Mouse (Mus musculus): ENCODE data around the gene Rab8b. TPM values are rescaled to one million over a fixed set of nuclear protein-coding genes. Genes with fewer than 3 reads are reported as not detected.
"Not testable (repeated sequence)": the region's sequence is repeated elsewhere in the genome, so short reads cannot be mapped to it uniquely, and the experiment has no call there.

Rab8b gene
- total and polyA plus RNA-seq, 2 experiments = 1.4 to 4.1 TPM

DNA sequence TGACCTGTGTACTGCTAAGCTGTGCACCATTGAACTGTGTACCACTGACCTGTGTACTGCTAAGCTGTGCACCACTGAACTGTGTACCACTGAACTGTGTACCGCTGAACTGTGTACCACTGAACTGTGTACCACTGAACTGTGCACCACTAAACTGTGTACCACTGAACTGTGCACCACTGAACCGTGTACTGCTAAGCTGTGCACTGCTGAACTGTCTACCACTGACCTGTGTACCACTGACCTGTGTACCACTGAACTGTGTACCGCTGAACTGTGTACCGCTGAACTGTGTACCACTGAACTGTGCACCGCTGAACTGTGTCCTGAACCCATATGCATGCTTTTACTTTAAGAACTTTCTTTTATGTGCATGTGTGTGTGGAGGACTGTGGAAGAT lies 45.2 kb downstream of the Rab8b start:
- no peaks in the 10 kb centered on the region; the same call in 1 of the 2 replicates for H3K79me2 ChIP-seq (ENCODE audit: control insufficient read depth, insufficient read depth, low read length)
- H3K4me3 ChIP-seq (ENCODE audit: insufficient read depth, low read depth, low read length) = no peak overlapping the region

DNA sequence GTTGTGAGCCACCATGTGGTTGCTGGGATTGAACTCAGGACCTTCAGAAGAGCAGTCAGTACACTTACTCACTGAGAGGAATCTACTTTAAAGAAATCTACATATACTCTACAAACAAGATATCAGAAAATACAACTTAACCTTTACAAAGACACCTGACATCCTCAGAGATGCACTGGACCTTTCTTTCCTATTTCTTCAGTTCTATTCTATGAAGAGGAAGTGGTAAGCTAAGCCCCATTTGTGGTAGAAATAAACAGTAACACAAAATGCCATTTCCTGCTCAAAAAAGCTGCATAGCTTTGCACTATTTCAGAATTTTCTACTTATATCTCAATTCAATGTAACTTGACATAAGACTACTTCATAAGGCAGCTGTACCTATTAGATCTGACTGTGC lies 46.0 kb downstream of the Rab8b start:
- no peak overlapping the region for H3K9ac ChIP-seq (ENCODE audit: low read depth, low read length)
- no peaks in the 10 kb centered on the region for H3K4me1 ChIP-seq (ENCODE audit: control insufficient read depth, insufficient read depth, low read length)
- no peak overlapping the region for H3K4me3 ChIP-seq (ENCODE audit: insufficient read depth, low read depth, low read length)
- H3K79me2 ChIP-seq (ENCODE audit: control insufficient read depth, insufficient read depth, low read length) = no peaks in the 10 kb centered on the region; the same call in 1 of the 2 replicates
- H3K36me3 ChIP-seq (ENCODE audit: control insufficient read depth, insufficient read depth, low read length) = no peaks in the 10 kb centered on the region
- no peak for DNase-seq (ENCODE audit: extremely low read depth, low read depth, low spot score)
- H3K27ac ChIP-seq (replicated peaks; ENCODE audit: insufficient read depth, low read depth, low read length) = no peak overlapping the region
- TF ChIP-seq POLR2A (IDR thresholded peaks at IDR 0.05; ENCODE audit: extremely low read depth, insufficient read depth, low read length) (no peak), CTCF (IDR thresholded peaks at IDR 0.05; ENCODE audit: low read depth, low read length) (no peak)
- no peaks in the 10 kb centered on the region for H3K27me3 ChIP-seq (ENCODE audit: control insufficient read depth, insufficient read depth, low read length)

More for the DNA sequence above, 45.2 kb downstream of the Rab8b start:
- over 99% methylated on average over 5 of the region's 5 CpGs for WGBS
- no peaks in the 10 kb centered on the region for H3K27me3 ChIP-seq (ENCODE audit: control insufficient read depth, insufficient read depth, low read length)
- no peak overlapping the region for H3K9ac ChIP-seq (ENCODE audit: low read depth, low read length)
- TF ChIP-seq CTCF (IDR thresholded peaks at IDR 0.05; ENCODE audit: low read depth, low read length) (no peak), POLR2A (IDR thresholded peaks at IDR 0.05; ENCODE audit: extremely low read depth, insufficient read depth, low read length) (no peak)
- no peaks in the 10 kb centered on the region for H3K36me3 ChIP-seq (ENCODE audit: control insufficient read depth, insufficient read depth, low read length)
- H3K4me1 ChIP-seq (ENCODE audit: control insufficient read depth, insufficient read depth, low read length) = no peaks in the 10 kb centered on the region
- DNase-seq (ENCODE audit: extremely low read depth, low read depth, low spot score) = no peak
- no peak overlapping the region for H3K27ac ChIP-seq (replicated peaks; ENCODE audit: insufficient read depth, low read depth, low read length)

DNA sequence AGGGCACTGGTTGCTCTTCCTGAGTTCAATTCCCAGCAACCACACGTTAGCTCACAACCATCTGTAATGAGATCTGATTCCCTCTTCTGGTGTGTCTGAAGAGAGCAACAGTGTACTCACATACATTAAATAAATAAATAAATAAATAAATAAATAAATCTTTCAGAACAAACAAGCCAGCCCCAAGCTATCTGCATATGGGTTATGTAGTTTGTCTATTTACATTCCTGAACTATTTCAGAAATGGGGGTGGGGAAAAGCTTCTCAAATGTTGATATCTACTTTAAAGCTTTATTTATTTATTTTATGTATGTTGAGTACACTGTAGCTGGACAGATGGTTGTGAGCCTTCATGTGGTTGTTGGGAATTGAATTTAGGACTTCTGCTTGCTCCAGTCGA lies 46.5 kb downstream of the Rab8b start:
- H3K4me1 ChIP-seq (ENCODE audit: control insufficient read depth, insufficient read depth, low read length); H3K79me2 ChIP-seq (ENCODE audit: control insufficient read depth, insufficient read depth, low read length); H3K4me3 ChIP-seq (ENCODE audit: insufficient read depth, low read depth, low read length); DNase-seq (ENCODE audit: extremely low read depth, low read depth, low spot score); H3K27me3 ChIP-seq (ENCODE audit: control insufficient read depth, insufficient read depth, low read length); H3K36me3 ChIP-seq (ENCODE audit: control insufficient read depth, insufficient read depth, low read length); H3K9ac ChIP-seq (ENCODE audit: low read depth, low read length); H3K27ac ChIP-seq (replicated peaks; ENCODE audit: insufficient read depth, low read depth, low read length): not testable (repeated sequence)
- 74% methylated on average over 2 of the region's 2 CpGs for WGBS

DNA sequence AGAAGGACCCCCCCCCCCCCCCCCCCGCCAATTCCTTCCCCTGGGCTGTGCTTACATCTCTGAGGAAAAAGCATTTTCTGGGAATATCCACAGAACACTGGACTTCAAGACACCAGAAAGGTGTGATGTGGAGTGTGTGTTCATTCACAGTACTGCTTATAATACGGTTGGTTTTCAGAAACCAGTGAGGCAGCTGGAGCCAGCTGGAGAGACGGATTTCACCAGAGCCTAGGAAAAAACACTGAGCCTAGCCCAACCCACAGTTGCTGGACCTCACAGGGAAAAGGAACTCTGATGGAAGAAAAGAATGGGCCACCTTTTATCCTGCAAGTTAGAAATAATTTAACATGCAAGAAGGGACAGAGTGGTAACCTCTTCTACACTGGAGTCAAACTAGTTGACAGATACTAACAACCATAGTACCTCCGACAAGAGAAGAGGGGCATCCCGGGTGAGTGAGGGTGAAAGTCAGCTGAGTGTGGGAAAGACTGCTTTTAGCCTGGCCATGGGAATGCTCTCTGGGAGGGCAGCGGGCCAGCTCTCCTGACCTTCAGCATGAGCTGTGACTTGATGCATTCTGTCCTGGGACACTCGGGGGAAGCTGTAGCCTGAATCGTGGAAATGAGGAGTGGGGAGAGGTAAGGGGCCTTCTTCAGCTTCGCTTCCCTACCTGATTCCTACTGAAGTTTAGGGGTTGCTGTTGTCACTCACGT lies 47.3 kb downstream of the Rab8b start:
- Histone ChIP-seq H3K79me2 (ENCODE audit: control insufficient read depth, insufficient read depth, low read length) (no peaks in the 10 kb centered on the region; the same call in 1 of the 2 replicates), H3K27ac (replicated peaks; ENCODE audit: insufficient read depth, low read depth, low read length) (no peak overlapping the region), H3K9ac (ENCODE audit: low read depth, low read length) (no peak overlapping the region), H3K4me3 (ENCODE audit: insufficient read depth, low read depth, low read length) (no peak overlapping the region), H3K4me1 (ENCODE audit: control insufficient read depth, insufficient read depth, low read length) (no peaks in the 10 kb centered on the region), H3K27me3 (ENCODE audit: control insufficient read depth, insufficient read depth, low read length) (no peaks in the 10 kb centered on the region), H3K36me3 (ENCODE audit: control insufficient read depth, insufficient read depth, low read length) (no peaks in the 10 kb centered on the region)
- no peak for TF ChIP-seq POLR2A (IDR thresholded peaks at IDR 0.05; ENCODE audit: extremely low read depth, insufficient read depth, low read length)
- no peak for TF ChIP-seq CTCF (IDR thresholded peaks at IDR 0.05; ENCODE audit: low read depth, low read length)
- 84% methylated on average over 10 of the region's 10 CpGs for WGBS
- no peak for DNase-seq (ENCODE audit: extremely low read depth, low read depth, low spot score)

DNA sequence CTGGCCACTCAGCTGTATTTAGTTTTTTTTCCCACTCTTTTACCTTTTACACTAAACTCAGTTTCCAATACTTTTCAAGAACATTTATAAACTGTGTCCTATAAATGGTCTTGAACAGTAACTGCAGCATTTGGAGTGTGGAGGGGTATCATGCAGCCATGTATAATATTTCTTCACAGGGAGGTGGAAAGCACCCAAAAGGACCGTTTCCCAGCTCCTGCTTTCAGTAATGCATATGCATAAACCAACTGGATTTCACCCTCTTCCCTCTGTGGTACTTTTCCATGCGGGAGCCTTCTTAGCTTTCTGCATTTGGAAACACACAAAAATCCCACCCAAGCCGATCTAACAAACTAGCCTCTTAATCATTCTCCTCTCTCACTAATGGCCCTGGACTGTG lies 54.8 kb downstream of the Rab8b start:
- Histone ChIP-seq H3K4me3 (ENCODE audit: insufficient read depth, low read depth, low read length) (no peak overlapping the region), H3K9ac (ENCODE audit: low read depth, low read length) (no peak overlapping the region), H3K4me1 (ENCODE audit: control insufficient read depth, insufficient read depth, low read length) (no peaks in the 10 kb centered on the region), H3K79me2 (ENCODE audit: control insufficient read depth, insufficient read depth, low read length) (no peaks in the 10 kb centered on the region), H3K36me3 (ENCODE audit: control insufficient read depth, insufficient read depth, low read length) (peaks cover 2% of the 10 kb centered on the region; the same call in 1 of the 2 replicates), H3K27me3 (ENCODE audit: control insufficient read depth, insufficient read depth, low read length) (no peaks in the 10 kb centered on the region), H3K27ac (replicated peaks; ENCODE audit: insufficient read depth, low read depth, low read length) (no peak overlapping the region)
- 85% methylated on average over 3 of the region's 3 CpGs for WGBS
- DNase-seq (ENCODE audit: extremely low read depth, low read depth, low spot score) = no peak
- no peak for TF ChIP-seq POLR2A (IDR thresholded peaks at IDR 0.05; ENCODE audit: extremely low read depth, insufficient read depth, low read length)
- TF ChIP-seq CTCF (IDR thresholded peaks at IDR 0.05; ENCODE audit: low read depth, low read length) = no peak

DNA sequence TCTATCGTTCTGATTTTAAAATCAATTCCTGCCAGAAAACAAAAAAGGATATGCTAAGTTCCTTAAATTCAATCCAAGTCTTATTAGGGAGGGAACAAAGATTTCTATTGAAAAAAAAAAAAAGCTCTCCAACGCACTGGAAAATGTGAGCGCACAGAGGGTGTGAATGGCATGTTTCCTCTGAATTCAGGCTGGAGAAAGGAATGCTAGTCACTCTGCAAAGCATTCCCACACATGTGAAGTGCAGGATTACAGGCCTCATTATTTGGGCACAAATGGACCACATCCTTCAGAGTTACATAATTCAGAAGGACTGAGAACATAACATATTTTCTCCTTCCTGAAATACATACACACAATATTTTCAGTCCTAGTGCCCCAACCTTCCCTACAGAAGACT lies 56.0 kb downstream of the Rab8b start:
- Histone ChIP-seq H3K4me3 (ENCODE audit: insufficient read depth, low read depth, low read length) (no peak overlapping the region), H3K36me3 (ENCODE audit: control insufficient read depth, insufficient read depth, low read length) (peaks cover 2% of the 10 kb centered on the region; the same call in 1 of the 2 replicates), H3K9ac (ENCODE audit: low read depth, low read length) (no peak overlapping the region), H3K27ac (replicated peaks; ENCODE audit: insufficient read depth, low read depth, low read length) (no peak overlapping the region), H3K4me1 (ENCODE audit: control insufficient read depth, insufficient read depth, low read length) (no peaks in the 10 kb centered on the region), H3K27me3 (ENCODE audit: control insufficient read depth, insufficient read depth, low read length) (no peaks in the 10 kb centered on the region), H3K79me2 (ENCODE audit: control insufficient read depth, insufficient read depth, low read length) (no peaks in the 10 kb centered on the region)
- 79% methylated on average over 3 of the region's 3 CpGs for WGBS
- no peak for DNase-seq (ENCODE audit: extremely low read depth, low read depth, low spot score)
- TF ChIP-seq POLR2A (IDR thresholded peaks at IDR 0.05; ENCODE audit: extremely low read depth, insufficient read depth, low read length) (no peak), CTCF (IDR thresholded peaks at IDR 0.05; ENCODE audit: low read depth, low read length) (no peak)

All from liver, adult 2 months (tissue).